Mouse (Mus musculus) lung, adult 18-20 months (tissue): ENCODE data around the gene Gm17535.
"Not testable (repeated sequence)": the region's sequence is repeated elsewhere in the genome, so short reads cannot be mapped to it uniquely, and the experiment has no call there.

Experiments
- DNase-seq, 2 experiments: peaks; one replicate each; pipeline ENCODE4 v3.0.0; 2022; ENCODE audit warnings: mixed read lengths in 2 of 2

Gene Gm17535

GRCm38 (mm10) chr9:3034299-3034698, at the start of gene Gm17535:
Gene Gm17535 (plus strand): TSS chr9:3034599.
- not testable (repeated sequence) for DNase-seq

GRCm38 (mm10) chr9:3000445-3000972, 33.9 kb upstream of the Gm17535 start, which contains the start of gene Gm10722:
Gene Gm10722 (plus strand): TSS chr9:3000922.
- peak in 1 of 2 experiments; percentile 7 for DNase-seq

- DNase-seq, result not testable (repeated sequence)
Observed at GRCm38 (mm10) chr9:3001006-3001405, 33.4 kb upstream of the Gm17535 start.

- DNase-seq, result peak; percentile 72 to 94
Observed at GRCm38 (mm10) chr9:3001948-3002659, 32.3 kb upstream of the Gm17535 start.

- DNase-seq, result not testable (repeated sequence)
Observed at GRCm38 (mm10) chr9:3002794-3003396, 31.5 kb upstream of the Gm17535 start, which contains the start of gene Gm11168. Gene Gm11168 (plus strand): TSS chr9:3003346.

GRCm38 (mm10) chr9:3006179-3006578, 28.2 kb upstream of the Gm17535 start:
- DNase-seq, result not testable (repeated sequence)

- peak; percentile 74 to 76 for DNase-seq
Observed at GRCm38 (mm10) chr9:3006636-3007035, 27.8 kb upstream of the Gm17535 start.

GRCm38 (mm10) chr9:3007272-3007671, 27.1 kb upstream of the Gm17535 start:
- not testable (repeated sequence) for DNase-seq

- not testable (repeated sequence) for DNase-seq
Observed at GRCm38 (mm10) chr9:3009331-3009730, 25.1 kb upstream of the Gm17535 start.

GRCm38 (mm10) chr9:3012054-3012621, 22.3 kb upstream of the Gm17535 start:
- DNase-seq, result not testable (repeated sequence)

GRCm38 (mm10) chr9:3012733-3013279, 21.6 kb upstream of the Gm17535 start, which contains the start of gene Gm10721:
Gene Gm10721 (plus strand): TSS chr9:3013140.
- DNase-seq, result not testable (repeated sequence)

- DNase-seq, result not testable (repeated sequence)
Observed at GRCm38 (mm10) chr9:3015354-3015753, 19.0 kb upstream of the Gm17535 start, which contains the start of gene Gm10720. Gene Gm10720 (plus strand): TSS chr9:3015654.

GRCm38 (mm10) chr9:3015896-3016295, 18.5 kb upstream of the Gm17535 start:
- not testable (repeated sequence) for DNase-seq

- not testable (repeated sequence) for DNase-seq
Observed at GRCm38 (mm10) chr9:3017108-3017507, 17.3 kb upstream of the Gm17535 start, which contains the start of gene Gm10719. Gene Gm10719 (plus strand): TSS chr9:3017408.

- DNase-seq, result not testable (repeated sequence)
Observed at GRCm38 (mm10) chr9:3018944-3019343, 15.5 kb upstream of the Gm17535 start.

- DNase-seq, result peak; percentile 4 to 38
Observed at GRCm38 (mm10) chr9:3019835-3020727, 14.3 kb upstream of the Gm17535 start.

- DNase-seq, result peak in 1 of 2 experiments; percentile 55
Observed at GRCm38 (mm10) chr9:3022316-3023008, 11.9 kb upstream of the Gm17535 start.

GRCm38 (mm10) chr9:3023312-3023984, 11.0 kb upstream of the Gm17535 start, which contains the start of gene Gm10718:
Gene Gm10718 (plus strand): TSS chr9:3023547.
- not testable (repeated sequence) for DNase-seq

GRCm38 (mm10) chr9:3023985-3024648, 10.3 kb upstream of the Gm17535 start:
- DNase-seq, result peak; percentile 46 to 64
